ENCODE assay signal across 9 mouse cellular contexts in the genomic region with DNA sequence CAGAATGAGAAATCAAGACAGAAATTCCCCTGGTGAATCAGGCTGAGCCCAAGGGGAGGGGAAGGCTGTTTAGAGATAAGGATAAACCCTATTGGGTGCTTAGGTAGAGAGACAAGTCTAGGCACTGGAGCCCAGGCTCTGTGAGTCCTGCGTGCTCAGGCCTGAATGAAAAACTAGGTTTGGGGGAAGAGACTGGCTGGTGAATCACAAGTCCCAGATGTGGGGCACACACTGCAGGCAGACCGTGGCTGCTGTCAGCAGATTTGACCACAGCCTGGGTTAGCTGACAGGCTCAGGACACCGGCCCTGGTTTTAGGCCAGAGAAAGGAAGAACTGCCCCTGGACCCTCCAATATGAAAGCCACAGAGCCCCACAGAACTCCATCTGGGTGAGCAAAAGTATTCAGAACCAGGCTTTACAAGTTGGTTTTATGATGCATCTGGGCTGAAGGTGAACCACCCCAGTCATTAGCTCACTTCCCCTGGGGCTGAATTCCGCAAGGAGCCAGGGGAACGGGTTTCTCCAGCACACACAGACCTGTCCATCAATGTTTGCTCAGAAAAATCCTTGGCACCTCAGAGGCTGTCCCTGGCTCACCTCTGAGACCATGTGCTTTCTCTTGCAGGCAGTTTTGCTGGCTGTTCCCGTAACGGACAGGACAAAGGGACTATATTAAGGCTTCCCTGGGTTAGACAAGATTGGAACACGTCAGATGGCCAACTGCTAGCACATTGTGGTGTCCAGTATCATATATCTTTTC.
DNase-seq lines count a peak whose midpoint lies in the region; ATAC-seq and TF ChIP-seq lines count a peak whose summit lies in the region.
"Had no signal": no experiment of that assay in that cellular context is flagged by ENCODE, and none has a peak within 500 bp of the region (broad histone marks: within the 10 kb centered on the region; RNA-seq: fewer than 3 reads in every experiment).

No protein-coding gene starts in this region.

- H3K27ac ChIP-seq in layer of hippocampus, adult 2 months = peak overlapping the region; percentile 58; the same call in 1 of the 2 replicates
- peak overlapping the region; percentile 94 for H3K27ac ChIP-seq in embryonic facial prominence, embryonic 15.5 days (replicated peaks)
- peak overlapping the region; percentile 97 for H3K27ac ChIP-seq in heart, postnatal 0 days (ENCODE audit: low read depth)
- peak overlapping the region; percentile 86 for H3K27ac ChIP-seq in limb, embryonic 13.5 days
- H3K27ac ChIP-seq in stomach, embryonic 15.5 days = peak overlapping the region; percentile 86
- H3K27ac ChIP-seq: liver, embryonic 15.5 days had no signal

- peak; percentile 72 for ATAC-seq in embryonic facial prominence, embryonic 15.5 days (ENCODE audit: insufficient number of reproducible peaks, low FRiP score, low TSS enrichment, low read depth)
- ATAC-seq in heart, postnatal 0 days (ENCODE audit: insufficient read depth, low read depth) = peak; percentile 93
- ATAC-seq in limb, embryonic 13.5 days (ENCODE audit: low FRiP score, low read depth) = peak; percentile 66
- ATAC-seq in stomach, embryonic 15.5 days (ENCODE audit: insufficient read depth, low FRiP score, low read depth) = peak; percentile 72
- ATAC-seq in monocyte, adult 5-6 weeks (replicated peaks; ENCODE audit: insufficient number of reproducible peaks, low FRiP score, low TSS enrichment, poor library complexity, severe bottlenecking) = no peak

- TF ChIP-seq EP300 in heart, postnatal 0 days (IDR thresholded peaks at IDR 0.05; ENCODE audit: low read depth) = no peak; the same call in 1 of the 2 replicates

- DNase-seq in layer of hippocampus, adult 2 months (ENCODE audit: low spot score in 2 of 2) = no peak
- no peak for DNase-seq in layer of hippocampus, postnatal 14 days (ENCODE audit: low spot score in 2 of 2)
- peak; percentile 75 for DNase-seq in adrenal gland, postnatal 14 days
- peak; percentile 92 for DNase-seq in heart, postnatal 0 days (ENCODE audit: low spot score)

- no peaks in the 10 kb centered on the region for H3K9me3 ChIP-seq in embryonic facial prominence, embryonic 15.5 days (replicated peaks)
- 0 out of 2 replicates have a peak, but pooled peaks cover 4% of the 10 kb centered on the region for H3K9me3 ChIP-seq in heart, postnatal 0 days (replicated peaks; ENCODE audit: control insufficient read depth, low read length)
- H3K9me3 ChIP-seq in limb, embryonic 13.5 days = peaks cover 6% of the 10 kb centered on the region; the same call in 1 of the 2 replicates
- no peaks in the 10 kb centered on the region for H3K9me3 ChIP-seq in stomach, embryonic 15.5 days
- H3K9me3 ChIP-seq: liver, embryonic 15.5 days had no signal

- peaks cover 33% of the 10 kb centered on the region for H3K4me1 ChIP-seq in embryonic facial prominence, embryonic 15.5 days
- peaks cover 37% of the 10 kb centered on the region for H3K4me1 ChIP-seq in heart, postnatal 0 days (ENCODE audit: control insufficient read depth, insufficient read depth)
- H3K4me1 ChIP-seq in limb, embryonic 13.5 days = peaks cover 31% of the 10 kb centered on the region
- peaks cover 17% of the 10 kb centered on the region for H3K4me1 ChIP-seq in stomach, embryonic 15.5 days

- 0 out of 2 replicates have a peak overlapping the region, but pooled peaks have one; percentile 9 for H3K9ac ChIP-seq in embryonic facial prominence, embryonic 15.5 days
- H3K9ac ChIP-seq in heart, postnatal 0 days (replicated peaks; ENCODE audit: low read depth, low read length) = peak overlapping the region; percentile 32
- peak overlapping the region; percentile 40; the same call in 1 of the 2 replicates for H3K9ac ChIP-seq in limb, embryonic 13.5 days
- no peak overlapping the region for H3K9ac ChIP-seq in stomach, embryonic 15.5 days
- H3K9ac ChIP-seq: liver, embryonic 15.5 days had no signal

- WGBS in embryonic facial prominence, embryonic 15.5 days = 21% methylated on average over 8 of the region's 8 CpGs
- 17% methylated on average over 8 of the region's 8 CpGs for WGBS in heart, postnatal 0 days
- WGBS in limb, embryonic 13.5 days = 18% methylated on average over 8 of the region's 8 CpGs
- 44% methylated on average over 8 of the region's 8 CpGs for WGBS in stomach, embryonic 15.5 days

- H3K36me3 ChIP-seq in embryonic facial prominence, embryonic 15.5 days = no peaks in the 10 kb centered on the region
- no peaks in the 10 kb centered on the region for H3K36me3 ChIP-seq in heart, postnatal 0 days (replicated peaks; ENCODE audit: control insufficient read depth, insufficient read depth, low read length)
- no peaks in the 10 kb centered on the region for H3K36me3 ChIP-seq in limb, embryonic 13.5 days
- H3K36me3 ChIP-seq in stomach, embryonic 15.5 days = no peaks in the 10 kb centered on the region
- H3K36me3 ChIP-seq: liver, embryonic 15.5 days had no signal

- TF ChIP-seq CTCF in layer of hippocampus, adult 2 months (conservative IDR thresholded peaks at IDR 0.05) = no peak
- no peak for TF ChIP-seq CTCF in heart, postnatal 0 days (IDR thresholded peaks at IDR 0.05; ENCODE audit: low read depth)

- no peaks in the 10 kb centered on the region for H3K27me3 ChIP-seq in embryonic facial prominence, embryonic 15.5 days
- H3K27me3 ChIP-seq in heart, postnatal 0 days (ENCODE audit: control insufficient read depth, insufficient read depth, low read length) = no peaks in the 10 kb centered on the region
- H3K27me3 ChIP-seq in limb, embryonic 13.5 days = no peaks in the 10 kb centered on the region
- H3K27me3 ChIP-seq in stomach, embryonic 15.5 days (replicated peaks) = no peaks in the 10 kb centered on the region

- no peak overlapping the region for H3K4me3 ChIP-seq in layer of hippocampus, adult 2 months
- no peak overlapping the region; the same call in 1 of the 2 replicates for H3K4me3 ChIP-seq in embryonic facial prominence, embryonic 15.5 days (replicated peaks)
- no peak overlapping the region for H3K4me3 ChIP-seq in heart, postnatal 0 days (ENCODE audit: low read depth, low read length)
- no peak overlapping the region for H3K4me3 ChIP-seq in limb, embryonic 13.5 days
- no peak overlapping the region for H3K4me3 ChIP-seq in stomach, embryonic 15.5 days (replicated peaks)
- H3K4me3 ChIP-seq: liver, embryonic 15.5 days had no signal

- peak overlapping the region; percentile 30; the same call in 1 of the 2 replicates for H3K4me2 ChIP-seq in embryonic facial prominence, embryonic 15.5 days (replicated peaks)
- H3K4me2 ChIP-seq in heart, postnatal 0 days (ENCODE audit: low read depth, low read length) = peak overlapping the region; percentile 33
- peak overlapping the region; percentile 53 for H3K4me2 ChIP-seq in limb, embryonic 13.5 days (replicated peaks)
- H3K4me2 ChIP-seq in stomach, embryonic 15.5 days = no peak overlapping the region; the same call in 1 of the 2 replicates
- H3K4me2 ChIP-seq: liver, embryonic 15.5 days had no signal

Comparison
In these comparisons a context has a peak if more than half of its experiments do, and no peak if none do; other contexts are left out.
1. DNase-seq: peak in adrenal gland, postnatal 14 days (single experiment) and heart, postnatal 0 days (single experiment); none in layer of hippocampus, adult 2 months (0 of 2) and layer of hippocampus, postnatal 14 days (0 of 2).
2. Peak in every context shown above with its lines, with median percentiles within 50 percentile points of each other: H3K27ac ChIP-seq.